Mouse (Mus musculus) kidney, embryonic 15.5 days (tissue): ENCODE results near the gene Ano5. TPM values are rescaled to one million over a fixed set of nuclear protein-coding genes. Genes with fewer than 3 reads are reported as not detected.
A peak's percentile ranks its signal among the peaks of the same experiment; 100 is the strongest.

Source experiments
- ATAC-seq: fragments of 200-750 bp; cut with Nextera tagmentation; replicated peaks from 2 replicates; pipeline ENCODE4 v1.8.0; 2017; ENCODE audit warnings: moderate TSS enrichment; ENCODE audit not compliant: low FRiP score
- H3K27ac ChIP-seq: fragments of 300-500 bp; sonication (generic); 2 replicates; pipeline ENCODE4 v1.5.1; 2015; ENCODE audit warnings: mild to moderate bottlenecking, inconsistent platforms
- H3K27me3 ChIP-seq: fragments of 300-500 bp; sonication (generic); 2 replicates; pipeline ENCODE4 v1.6.1; 2015; ENCODE audit warnings: inconsistent platforms
- H3K36me3 ChIP-seq: fragments of 300-500 bp; sonication (generic); 2 replicates; pipeline ENCODE4 v1.6.1; 2015; ENCODE audit warnings: inconsistent platforms
- H3K4me1 ChIP-seq: fragments of 300-500 bp; sonication (generic); 2 replicates; pipeline ENCODE4 v1.6.1; 2015; ENCODE audit warnings: inconsistent platforms
- H3K4me2 ChIP-seq: fragments of 300-500 bp; sonication (generic); 2 replicates; pipeline ENCODE4 v1.6.1; 2015; ENCODE audit warnings: moderate library complexity, mild to moderate bottlenecking, inconsistent platforms
- H3K4me3 ChIP-seq: fragments of 300-500 bp; sonication (generic); replicated peaks from 2 replicates; pipeline ENCODE4 v1.5.1; 2015; ENCODE audit warnings: mild to moderate bottlenecking, inconsistent platforms
- H3K9ac ChIP-seq: fragments of 300-500 bp; sonication (generic); 2 replicates; pipeline ENCODE4 v1.6.1; 2015; ENCODE audit warnings: mild to moderate bottlenecking, inconsistent platforms
- H3K9me3 ChIP-seq: fragments of 300-500 bp; sonication (generic); replicated peaks from 2 replicates; pipeline ENCODE4 v1.6.1; 2016; ENCODE audit warnings: inconsistent platforms
- WGBS: fragments of 180-500 bp; shearing (Covaris S2); methylation state at CpG from one replicate; pipeline ENCODE4 v1.1.7; 2015; ENCODE audit warnings: mixed read lengths; 5-methylcytosine and 5-hydroxymethylcytosine counted together
- polyA plus RNA-seq: library from polyadenylated mRNA; unstranded; fragments of >200 nt; fragmentation: Nextera tagmentation; extraction: Ambion mirVana; gene quantifications from 2 replicates; pipeline ENCODE4 v1.2.1, GENCODE M21; 2015

Ano5 gene
- polyA plus RNA-seq, 1 experiment from 2014 or later: 0.48 TPM

DNA sequence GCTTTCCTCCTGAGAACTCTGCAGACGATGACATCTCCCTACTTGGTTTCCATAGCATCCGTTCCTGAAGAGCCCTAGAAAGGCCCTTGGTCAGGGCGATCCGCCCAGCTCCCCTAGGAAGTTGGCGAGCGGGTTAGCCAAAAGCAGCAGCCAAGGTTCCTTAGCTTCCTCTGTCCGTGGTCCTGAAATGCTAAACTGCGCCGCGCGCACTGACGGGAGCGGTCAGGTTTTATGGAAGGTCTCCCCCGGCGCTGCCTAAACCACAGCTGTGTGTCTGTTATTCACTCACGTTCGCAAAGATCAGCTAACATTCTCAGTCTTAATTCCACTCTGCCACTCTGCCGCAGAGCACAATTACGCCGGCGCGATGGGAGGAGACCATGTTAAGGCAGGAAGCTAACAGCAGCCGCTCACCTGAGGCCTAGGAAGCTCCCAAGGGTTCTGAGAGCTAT is 110.9 kb downstream of the Ano5 start, which contains the start of gene Slc17a6:
TSS of gene Slc17a6 (plus strand) at position 313 of the 452 bp plus-strand sequence.
- H3K4me2 ChIP-seq: no peak within 1 kb of the TSS
- H3K27ac ChIP-seq: no peak within 1 kb of the TSS
- 0 out of 2 replicates have a peak, but pooled peaks cover 3% of the 10 kb centered on the region for H3K4me1 ChIP-seq
- under 1% methylated on average over 23 of the region's 23 CpGs for WGBS
- H3K27me3 ChIP-seq: peaks cover 78% of the 10 kb centered on the region
- peak; percentile 60 for ATAC-seq
- no peaks in the 10 kb centered on the region for H3K9me3 ChIP-seq
- H3K9ac ChIP-seq: no peak within 1 kb of the TSS
- H3K4me3 ChIP-seq: no peak within 1 kb of the TSS
- H3K36me3 ChIP-seq: no peaks in the 10 kb centered on the region

DNA sequence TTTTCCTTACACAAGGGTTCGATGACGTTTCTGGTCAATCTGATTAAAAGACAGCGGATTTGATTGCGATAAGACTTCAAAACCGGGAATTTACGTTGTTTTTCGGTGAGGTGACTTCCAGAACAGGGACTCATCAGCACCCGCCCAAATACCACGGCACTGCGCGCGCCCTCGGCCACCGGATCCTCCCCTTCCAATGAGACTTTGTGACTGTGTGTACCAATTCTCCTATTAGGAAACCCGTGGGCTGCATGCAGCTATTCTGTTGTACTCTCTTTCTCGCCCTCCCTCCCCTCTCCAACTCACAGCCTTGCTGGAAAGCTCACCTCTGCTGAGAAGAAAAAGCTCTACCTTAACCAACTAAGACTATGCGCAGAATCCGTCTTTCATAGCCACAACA is 111.4 kb downstream of the Ano5 start:
- Histone ChIP-seq H3K9me3 (no peaks in the 10 kb centered on the region), H3K4me1 (peaks cover 7% of the 10 kb centered on the region; the same call in 1 of the 2 replicates), H3K4me2 (no peak overlapping the region), H3K27me3 (peaks cover 83% of the 10 kb centered on the region), H3K27ac (no peak overlapping the region), H3K9ac (no peak overlapping the region), H3K4me3 (no peak overlapping the region), H3K36me3 (no peaks in the 10 kb centered on the region)
- no peak for ATAC-seq
- WGBS: under 1% methylated on average over 18 of the region's 18 CpGs

DNA sequence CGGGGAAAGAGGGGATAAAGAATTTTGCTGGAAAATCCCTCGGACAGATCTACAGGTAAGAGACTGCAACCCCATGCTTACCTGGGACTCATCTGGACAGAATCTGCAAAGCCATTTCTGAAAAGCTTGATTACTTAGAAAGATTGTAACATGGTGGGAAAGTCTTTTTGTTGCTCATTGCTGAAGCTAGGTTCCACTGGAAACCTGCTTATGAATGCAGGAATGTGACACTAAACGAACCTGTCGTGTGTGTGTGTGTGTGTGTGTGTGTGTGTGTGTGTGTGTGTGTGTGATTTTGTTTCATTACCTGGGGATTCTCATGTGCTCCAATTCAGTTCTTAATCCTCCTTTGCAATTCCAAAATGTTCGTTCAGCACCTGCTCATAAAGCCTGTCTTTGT is 111.8 kb downstream of the Ano5 start:
- Histone ChIP-seq H3K27ac (no peak overlapping the region), H3K36me3 (no peaks in the 10 kb centered on the region), H3K4me1 (peaks cover 10% of the 10 kb centered on the region; the same call in 1 of the 2 replicates), H3K4me2 (no peak overlapping the region), H3K4me3 (no peak overlapping the region), H3K9me3 (no peaks in the 10 kb centered on the region), H3K27me3 (peaks cover 83% of the 10 kb centered on the region), H3K9ac (no peak overlapping the region)
- under 1% methylated on average over 5 of the region's 5 CpGs for WGBS
- no peak for ATAC-seq

DNA sequence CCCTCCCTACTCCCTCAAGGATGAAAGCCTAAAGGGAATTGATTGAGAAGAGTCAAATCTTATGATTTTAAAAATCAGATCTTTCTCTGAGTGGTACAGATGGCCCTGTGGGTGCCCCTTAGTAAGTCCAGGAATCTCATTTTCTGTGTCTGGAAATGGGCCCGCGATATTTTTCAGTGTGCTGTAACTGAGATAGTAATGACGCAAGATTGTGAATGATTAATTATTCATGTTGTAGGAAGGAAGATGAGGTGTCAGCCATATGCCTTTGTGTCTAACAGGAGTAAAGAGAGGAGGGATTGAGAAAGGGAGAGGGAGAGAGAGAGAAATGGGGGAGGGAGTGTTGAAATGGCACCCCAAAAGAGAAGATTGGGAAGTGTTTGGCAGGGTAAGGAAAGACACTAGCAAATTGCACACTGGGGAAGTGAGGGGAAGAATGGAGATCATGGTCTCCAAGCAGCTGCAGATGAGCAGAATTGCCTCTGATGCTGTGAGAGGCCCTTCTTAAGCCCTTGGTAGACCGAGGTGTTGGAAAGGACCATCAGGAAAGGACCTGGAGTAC is 113.6 kb downstream of the Ano5 start:
- Histone ChIP-seq H3K9ac (no peak overlapping the region), H3K4me3 (no peak overlapping the region), H3K36me3 (no peaks in the 10 kb centered on the region), H3K4me1 (peaks cover 10% of the 10 kb centered on the region; the same call in 1 of the 2 replicates), H3K4me2 (no peak overlapping the region), H3K27me3 (peaks cover 84% of the 10 kb centered on the region), H3K27ac (no peak overlapping the region), H3K9me3 (no peaks in the 10 kb centered on the region)
- no peak for ATAC-seq
- WGBS: 2% methylated on average over 4 of the region's 4 CpGs

DNA sequence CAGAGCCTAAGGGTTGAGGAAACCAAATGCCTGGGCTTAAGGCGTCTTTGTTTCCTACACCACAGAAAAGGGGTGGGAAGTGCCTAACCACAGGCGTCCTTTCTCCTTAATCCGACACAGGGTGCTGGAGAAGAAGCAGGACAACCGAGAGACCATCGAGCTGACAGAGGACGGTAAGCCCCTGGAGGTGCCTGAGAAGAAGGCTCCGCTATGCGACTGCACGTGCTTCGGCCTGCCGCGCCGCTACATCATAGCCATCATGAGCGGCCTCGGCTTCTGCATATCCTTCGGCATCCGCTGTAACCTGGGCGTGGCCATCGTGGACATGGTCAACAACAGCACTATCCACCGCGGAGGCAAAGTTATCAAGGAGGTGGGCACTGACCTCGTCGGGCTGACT is 114.3 kb downstream of the Ano5 start:
- no peak for ATAC-seq
- Histone ChIP-seq H3K27me3 (peaks cover 85% of the 10 kb centered on the region), H3K4me3 (no peak overlapping the region), H3K9me3 (no peaks in the 10 kb centered on the region), H3K36me3 (no peaks in the 10 kb centered on the region), H3K4me1 (peaks cover 10% of the 10 kb centered on the region; the same call in 1 of the 2 replicates), H3K27ac (no peak overlapping the region), H3K4me2 (no peak overlapping the region), H3K9ac (no peak overlapping the region)
- under 1% methylated on average over 23 of the region's 23 CpGs for WGBS

DNA sequence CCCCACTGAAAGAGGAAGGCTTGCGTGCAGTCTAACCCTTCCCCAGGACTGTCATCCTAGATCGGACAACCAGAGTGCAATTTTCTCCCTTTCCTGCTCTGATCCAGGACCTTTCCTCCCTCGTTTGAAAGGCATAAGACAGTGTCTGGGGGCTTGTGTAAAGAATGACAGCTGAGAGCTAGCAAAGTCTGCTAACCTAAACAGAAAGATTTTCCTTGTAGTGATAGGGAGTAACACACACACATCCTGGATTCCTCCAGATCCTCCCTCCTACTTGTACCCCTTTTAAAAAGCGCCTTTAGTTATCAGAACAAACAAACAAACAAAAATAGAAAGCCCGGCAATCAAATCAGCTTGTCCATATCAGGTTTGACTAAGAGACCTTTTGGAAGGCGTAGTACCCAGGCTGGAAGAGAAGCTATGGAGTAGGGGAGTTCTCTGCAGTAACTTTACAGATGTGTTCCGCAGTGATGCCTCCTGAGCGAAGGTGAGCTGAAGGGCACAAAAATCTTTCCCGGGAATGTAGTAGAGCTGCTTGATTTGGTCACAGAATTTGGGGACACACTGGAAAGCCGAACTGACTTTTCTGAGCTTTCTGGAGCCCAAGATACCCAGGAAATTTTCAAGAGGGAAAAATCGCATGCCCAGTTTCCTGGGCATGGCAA is 114.9 kb downstream of the Ano5 start:
- no peak overlapping the region for H3K27ac ChIP-seq
- ATAC-seq: no peak
- H3K9ac ChIP-seq: no peak overlapping the region
- H3K4me2 ChIP-seq: no peak overlapping the region
- peaks cover 86% of the 10 kb centered on the region for H3K27me3 ChIP-seq
- no peaks in the 10 kb centered on the region for H3K9me3 ChIP-seq
- H3K4me3 ChIP-seq: no peak overlapping the region
- 3% methylated on average over 11 of the region's 11 CpGs for WGBS
- H3K4me1 ChIP-seq: peaks cover 10% of the 10 kb centered on the region; the same call in 1 of the 2 replicates
- H3K36me3 ChIP-seq: no peaks in the 10 kb centered on the region

DNA sequence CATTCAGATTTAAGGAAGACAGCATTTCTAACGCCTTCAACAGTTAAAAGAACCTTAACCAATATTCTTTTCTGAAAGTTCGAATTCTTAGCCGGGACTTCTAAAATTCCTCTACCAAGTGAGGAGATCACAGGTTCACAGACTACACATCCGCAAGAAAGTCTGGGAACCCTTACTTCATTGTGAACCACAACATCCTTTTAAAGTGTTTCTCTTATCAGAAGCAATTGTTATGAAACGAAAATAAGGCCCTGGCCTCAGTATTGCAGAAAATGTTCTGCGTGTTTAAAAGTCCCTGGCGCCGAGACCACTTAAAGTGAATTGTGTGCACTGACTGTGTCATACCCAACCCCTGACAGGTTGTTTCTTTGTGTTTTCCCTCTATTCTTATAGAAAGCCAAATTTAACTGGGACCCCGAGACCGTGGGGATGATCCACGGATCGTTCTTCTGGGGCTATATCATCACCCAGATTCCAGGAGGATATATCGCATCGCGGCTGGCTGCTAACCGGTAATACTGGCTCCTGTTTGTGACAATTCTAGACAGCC is 115.7 kb downstream of the Ano5 start:
- H3K9ac ChIP-seq: no peak overlapping the region
- 2% methylated on average over 16 of the region's 16 CpGs for WGBS
- peaks cover 88% of the 10 kb centered on the region for H3K27me3 ChIP-seq
- H3K4me1 ChIP-seq: peaks cover 10% of the 10 kb centered on the region; the same call in 1 of the 2 replicates
- H3K4me3 ChIP-seq: no peak overlapping the region
- H3K36me3 ChIP-seq: no peaks in the 10 kb centered on the region
- H3K27ac ChIP-seq: no peak overlapping the region
- no peak overlapping the region for H3K4me2 ChIP-seq
- no peak for ATAC-seq
- no peaks in the 10 kb centered on the region for H3K9me3 ChIP-seq

DNA sequence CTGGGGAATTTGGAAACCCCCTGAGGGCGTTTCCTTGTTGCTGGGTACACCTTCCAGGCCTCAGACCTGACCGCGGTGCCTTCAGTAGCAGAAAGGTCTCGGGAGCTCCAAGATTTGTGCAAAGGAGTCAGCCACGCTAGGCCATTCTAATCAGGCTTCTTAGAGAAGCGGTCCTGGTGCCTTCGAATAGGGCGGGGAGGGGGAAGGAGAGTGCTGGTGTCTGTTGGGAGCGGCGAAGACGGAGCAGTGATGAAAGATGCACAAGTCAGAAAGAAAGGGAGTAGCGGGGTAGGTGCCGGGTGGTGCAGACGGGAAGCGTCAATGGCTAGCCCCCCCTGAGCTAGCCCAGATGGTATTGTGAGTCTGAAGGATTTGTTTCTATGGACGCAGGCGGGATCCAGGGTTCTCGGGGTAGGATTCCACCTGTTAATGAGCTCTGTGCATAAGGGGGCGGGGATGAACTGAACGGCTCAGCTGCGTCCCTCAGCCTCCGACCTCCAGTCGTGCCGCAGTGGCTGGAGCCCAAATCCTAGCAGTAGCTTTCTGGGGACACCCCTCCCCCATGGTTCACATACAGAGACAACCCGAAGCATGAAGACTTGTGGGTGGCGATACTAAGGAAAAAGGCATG is 116.3 kb downstream of the Ano5 start:
- 1% methylated on average over 26 of the region's 26 CpGs for WGBS
- Histone ChIP-seq H3K9ac (no peak overlapping the region), H3K27ac (no peak overlapping the region), H3K4me2 (no peak overlapping the region), H3K4me1 (peaks cover 7% of the 10 kb centered on the region; the same call in 1 of the 2 replicates), H3K27me3 (peaks cover 82% of the 10 kb centered on the region), H3K9me3 (no peaks in the 10 kb centered on the region), H3K36me3 (no peaks in the 10 kb centered on the region), H3K4me3 (no peak overlapping the region)
- no peak for ATAC-seq

DNA sequence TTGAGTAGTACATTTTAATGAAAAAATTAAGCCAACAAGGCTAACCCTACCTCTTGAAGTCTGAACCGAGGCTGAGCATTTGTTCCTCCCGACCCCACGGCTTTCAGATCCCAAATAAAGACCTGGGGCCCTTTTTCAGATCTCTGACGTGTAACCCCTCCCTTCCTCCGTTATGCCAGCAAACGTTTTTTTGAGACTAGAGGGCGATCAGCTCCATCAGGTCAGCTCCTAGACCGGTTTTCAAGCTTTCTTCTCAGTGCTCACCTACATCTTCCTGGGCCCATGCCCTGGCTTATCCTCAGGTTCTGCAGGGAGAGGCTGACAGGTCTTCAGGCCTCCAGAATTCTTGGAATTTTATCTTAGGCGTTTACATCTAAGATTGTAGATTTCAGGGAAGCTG is 116.8 kb downstream of the Ano5 start:
- Histone ChIP-seq H3K27me3 (peaks cover 82% of the 10 kb centered on the region), H3K27ac (no peak overlapping the region), H3K9ac (no peak overlapping the region), H3K4me1 (peaks cover 7% of the 10 kb centered on the region; the same call in 1 of the 2 replicates), H3K4me3 (no peak overlapping the region), H3K36me3 (no peaks in the 10 kb centered on the region), H3K9me3 (no peaks in the 10 kb centered on the region), H3K4me2 (no peak overlapping the region)
- under 1% methylated on average over 9 of the region's 9 CpGs for WGBS
- ATAC-seq: no peak

DNA sequence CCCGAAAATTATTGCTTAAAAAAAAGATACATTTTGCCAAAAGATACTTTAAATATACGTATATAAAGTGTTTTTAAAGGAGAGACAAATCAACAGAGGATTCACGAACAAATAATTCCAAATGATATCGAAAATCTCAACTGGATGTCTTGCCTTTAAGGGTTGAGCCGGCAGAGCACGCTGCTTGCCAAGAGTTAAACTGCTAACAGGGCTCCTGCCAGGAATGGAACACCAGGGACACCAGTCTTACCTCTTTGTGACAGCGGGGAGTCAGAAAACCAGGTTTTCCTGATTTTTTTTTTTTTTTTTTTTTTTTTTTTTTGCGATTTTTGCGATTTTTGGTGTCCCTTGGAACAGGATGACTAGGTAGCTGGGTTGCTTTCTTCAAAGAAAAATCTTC is 117.5 kb downstream of the Ano5 start:
- Histone ChIP-seq H3K27me3 (peaks cover 85% of the 10 kb centered on the region), H3K9me3 (no peaks in the 10 kb centered on the region), H3K36me3 (no peaks in the 10 kb centered on the region), H3K4me2 (no peak overlapping the region), H3K4me3 (no peak overlapping the region), H3K4me1 (peaks cover 7% of the 10 kb centered on the region; the same call in 1 of the 2 replicates), H3K27ac (no peak overlapping the region), H3K9ac (no peak overlapping the region)
- 4% methylated on average over 9 of the region's 9 CpGs for WGBS
- no peak for ATAC-seq

DNA sequence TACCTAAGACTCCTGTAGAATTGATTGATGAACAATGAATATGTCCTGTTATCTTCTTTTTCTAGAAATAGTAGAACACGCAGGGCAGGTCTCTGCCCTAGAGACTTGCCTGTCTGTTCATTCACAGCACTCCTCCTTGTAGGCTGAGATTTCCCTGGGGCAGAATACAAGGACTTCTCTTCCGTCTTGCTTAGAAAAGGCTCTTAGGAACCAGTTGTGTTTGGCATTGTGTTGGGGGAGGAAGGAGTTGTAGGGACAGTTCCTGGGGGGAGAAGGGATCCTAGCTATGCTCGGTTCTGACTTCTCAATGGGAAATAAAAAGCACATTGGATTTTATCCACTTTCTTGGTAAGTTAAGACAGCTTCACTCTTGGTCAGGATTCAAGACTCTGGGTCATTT is 118.4 kb downstream of the Ano5 start:
- H3K27ac ChIP-seq: no peak overlapping the region
- no peak overlapping the region for H3K9ac ChIP-seq
- H3K36me3 ChIP-seq: no peaks in the 10 kb centered on the region
- H3K4me2 ChIP-seq: no peak overlapping the region
- H3K27me3 ChIP-seq: peaks cover 79% of the 10 kb centered on the region
- ATAC-seq: no peak
- 3% methylated on average over 3 of the region's 3 CpGs for WGBS
- no peaks in the 10 kb centered on the region for H3K9me3 ChIP-seq
- H3K4me3 ChIP-seq: no peak overlapping the region
- H3K4me1 ChIP-seq: peaks cover 7% of the 10 kb centered on the region; the same call in 1 of the 2 replicates

DNA sequence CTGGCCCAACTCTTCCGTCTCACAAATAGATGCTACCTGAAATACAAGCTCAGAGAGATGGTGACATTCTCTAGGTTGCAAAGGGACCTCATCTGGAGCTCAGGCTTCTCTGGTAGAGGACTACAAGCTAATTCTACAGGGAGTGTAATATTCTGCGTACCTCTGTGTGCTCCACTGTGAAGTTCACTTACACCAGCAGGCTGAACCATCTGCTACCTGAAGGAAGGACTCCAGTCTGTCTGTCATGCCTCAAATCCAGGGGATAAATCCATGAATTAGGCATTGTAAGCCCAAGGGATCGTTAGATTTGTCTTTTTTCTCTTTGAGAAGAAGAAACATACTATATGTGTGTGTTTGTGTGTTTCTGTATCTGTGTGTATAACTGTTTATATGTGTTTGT is 120.3 kb downstream of the Ano5 start:
- Histone ChIP-seq H3K27me3 (peaks cover 73% of the 10 kb centered on the region), H3K4me1 (peaks cover 7% of the 10 kb centered on the region; the same call in 1 of the 2 replicates), H3K4me3 (no peak overlapping the region), H3K36me3 (no peaks in the 10 kb centered on the region), H3K9ac (no peak overlapping the region), H3K4me2 (no peak overlapping the region), H3K9me3 (no peaks in the 10 kb centered on the region), H3K27ac (no peak overlapping the region)
- ATAC-seq: no peak
- 69% methylated on average over 3 of the region's 3 CpGs for WGBS
